Mouse (Mus musculus) brain, embryonic 18.5 days (tissue): ENCODE measurements around the gene Chrna1.

Experiments used
- DNase-seq: peaks from one replicate; pipeline ENCODE4 v3.0.0-alpha.2; 2012; ENCODE audit warnings: low read depth, low spot score

Chrna1 gene

GRCm38 (mm10) chr2:73521737-73522136 lies 58.4 kb downstream of the Chrna1 start:
- no peak for DNase-seq

DNA sequence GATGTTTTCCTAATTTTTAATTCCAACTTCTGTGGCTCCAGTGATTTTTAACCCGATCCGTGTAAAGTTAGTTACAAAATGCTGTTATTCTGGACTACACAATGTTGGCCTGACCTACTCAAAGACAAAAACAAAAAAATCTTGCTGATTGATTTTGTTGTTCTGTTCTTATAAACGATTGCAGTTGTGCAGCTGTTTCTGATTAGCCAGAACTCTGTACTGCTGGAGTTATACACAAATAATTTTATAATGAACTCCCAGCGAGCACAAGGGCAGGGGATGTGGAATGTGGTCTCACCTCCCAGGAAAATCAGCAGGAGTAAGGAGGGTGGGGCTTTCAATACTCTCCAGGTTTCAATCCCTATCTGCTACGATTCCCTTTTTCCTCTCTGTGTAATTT lies 61.2 kb downstream of the Chrna1 start:
- DNase-seq: no peak

DNA sequence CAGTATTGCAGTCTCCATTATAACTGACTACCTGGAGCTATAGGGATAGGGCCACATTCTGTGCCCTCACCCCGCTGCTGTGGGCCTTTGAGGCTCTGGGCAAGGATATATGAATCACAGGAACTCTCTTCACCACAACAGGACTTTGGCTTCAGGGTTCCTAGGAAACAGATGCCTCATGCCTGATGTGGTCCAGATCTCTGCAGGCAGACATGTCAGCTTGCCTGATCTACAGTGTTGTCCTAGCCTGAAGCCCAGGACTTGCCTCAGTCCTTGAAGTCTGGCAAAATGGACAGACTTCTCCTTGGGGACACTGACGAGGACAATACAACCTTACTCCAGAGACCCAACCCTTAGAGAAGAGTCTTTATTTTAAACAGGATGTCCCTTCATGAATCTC lies 61.8 kb downstream of the Chrna1 start:
- DNase-seq: no peak

GRCm38 (mm10) chr2:73514178-73514577 lies 66.0 kb downstream of the Chrna1 start:
- no peak for DNase-seq
